Mouse (Mus musculus) forebrain, embryonic 13.5 days (tissue): ENCODE measurements around the gene Nphp3. TPM values are rescaled to one million over a fixed set of nuclear protein-coding genes. Genes with fewer than 3 reads are reported as not detected.
A peak's percentile ranks its signal among the peaks of the same experiment; 100 is the strongest.

ENCODE experiments used
- ATAC-seq: fragments of 200-750 bp; cut with Nextera tagmentation; 2 replicates; pipeline ENCODE4 v1.8.0; 2017
- H3K27ac ChIP-seq: fragments of 300-500 bp; sonication (generic); 2 replicates; pipeline ENCODE4 v1.5.1; 2015; ENCODE audit warnings: inconsistent platforms, mild to moderate bottlenecking, moderate library complexity
- H3K27me3 ChIP-seq: fragments of 300-500 bp; sonication (generic); 2 replicates; pipeline ENCODE4 v1.6.1; 2015; ENCODE audit warnings: mild to moderate bottlenecking, inconsistent platforms
- H3K36me3 ChIP-seq: fragments of 300-500 bp; sonication (generic); 2 replicates; pipeline ENCODE4 v1.6.1; 2015; ENCODE audit warnings: mild to moderate bottlenecking, inconsistent platforms; ENCODE audit not compliant: poor library complexity, severe bottlenecking
- H3K4me1 ChIP-seq: fragments of 300-500 bp; sonication (generic); 2 replicates; pipeline ENCODE4 v1.6.1; 2015; ENCODE audit warnings: inconsistent platforms
- H3K4me2 ChIP-seq: fragments of 300-500 bp; sonication (generic); 2 replicates; pipeline ENCODE4 v1.6.1; 2015; ENCODE audit warnings: inconsistent platforms, mild to moderate bottlenecking, moderate library complexity
- H3K4me3 ChIP-seq: fragments of 300-500 bp; sonication (generic); 2 replicates; pipeline ENCODE4 v1.5.1; 2015; ENCODE audit warnings: mild to moderate bottlenecking, inconsistent platforms
- H3K9ac ChIP-seq: fragments of 300-500 bp; sonication (generic); 2 replicates; pipeline ENCODE4 v1.6.1; 2015; ENCODE audit warnings: mild to moderate bottlenecking, inconsistent platforms
- H3K9me3 ChIP-seq: fragments of 300-500 bp; sonication (generic); replicated peaks from 2 replicates; pipeline ENCODE4 v1.6.1; 2016; ENCODE audit warnings: inconsistent platforms
- WGBS: fragments of 180-500 bp; shearing (Covaris S2); methylation state at CpG from one replicate; pipeline ENCODE4 v1.1.7; 2015; 5-methylcytosine and 5-hydroxymethylcytosine counted together
- polyA plus RNA-seq: library from polyadenylated mRNA; unstranded; fragments of >200 nt; fragmentation: Nextera tagmentation; extraction: Ambion mirVana; gene quantifications from 2 replicates; pipeline ENCODE4 v1.2.1, GENCODE M21; 2015

Gene Nphp3
- polyA plus RNA-seq, 1 experiment from 2014 or later = 2.9 TPM

GRCm38 (mm10) chr9:104035261-104036015, 33.1 kb downstream of the Nphp3 start:
- H3K27ac ChIP-seq = no peak overlapping the region
- H3K27me3 ChIP-seq = no peaks in the 10 kb centered on the region
- H3K9me3 ChIP-seq = no peaks in the 10 kb centered on the region
- peaks cover 21% of the 10 kb centered on the region for H3K36me3 ChIP-seq
- no peak overlapping the region for H3K9ac ChIP-seq
- H3K4me3 ChIP-seq = no peak overlapping the region
- 49% methylated on average over 24 of the region's 24 CpGs for WGBS
- no peak overlapping the region for H3K4me2 ChIP-seq
- no peaks in the 10 kb centered on the region for H3K4me1 ChIP-seq
- ATAC-seq = 0 out of 2 replicates have a peak, but pooled peaks have one; percentile 50

GRCm38 (mm10) chr9:104038266-104038665, 35.9 kb downstream of the Nphp3 start:
- peaks cover 18% of the 10 kb centered on the region for H3K36me3 ChIP-seq

DNA sequence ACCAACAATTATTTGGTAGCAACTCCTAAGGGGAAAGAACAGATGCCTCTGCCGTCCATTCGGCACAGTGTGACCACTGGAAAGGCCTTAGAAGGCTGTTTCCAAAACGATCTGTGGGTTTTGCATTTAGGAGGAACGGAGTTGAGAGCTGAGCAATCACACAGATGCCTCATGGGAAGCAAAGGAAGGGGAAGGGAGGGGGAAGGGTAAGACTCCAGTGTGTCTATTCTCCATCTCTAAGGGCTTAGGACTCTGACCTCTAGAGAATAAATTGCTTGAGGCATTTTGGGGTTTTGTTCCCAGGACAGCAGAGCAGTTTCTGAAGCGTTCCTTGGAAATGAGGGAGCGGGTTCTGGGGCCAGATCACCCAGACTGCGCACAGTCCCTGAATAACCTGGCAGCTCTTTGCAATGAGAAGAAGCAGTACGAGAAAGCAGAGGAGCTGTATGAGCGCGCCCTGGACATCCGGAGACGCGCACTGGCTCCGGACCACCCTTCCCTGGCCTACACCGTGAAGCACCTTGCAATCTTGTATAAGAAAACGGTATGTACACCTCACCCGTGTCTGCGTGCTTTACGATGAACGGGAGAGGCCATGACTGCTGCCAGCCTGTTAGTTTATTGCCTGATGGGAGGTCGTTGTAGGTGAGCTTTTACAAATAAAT, 36.8 kb downstream of the Nphp3 start:
- H3K4me2 ChIP-seq = no peak overlapping the region
- H3K27ac ChIP-seq = no peak overlapping the region
- no peaks in the 10 kb centered on the region for H3K9me3 ChIP-seq
- H3K9ac ChIP-seq = no peak overlapping the region
- 93% methylated on average over 21 of the region's 21 CpGs for WGBS
- H3K4me1 ChIP-seq = no peaks in the 10 kb centered on the region
- H3K4me3 ChIP-seq = no peak overlapping the region
- no peak for ATAC-seq
- peaks cover 20% of the 10 kb centered on the region for H3K36me3 ChIP-seq
- H3K27me3 ChIP-seq = no peaks in the 10 kb centered on the region

More at GRCm38 (mm10) chr9:104038266-104038665, 35.9 kb downstream of the Nphp3 start:
- Histone ChIP-seq H3K4me1 (no peaks in the 10 kb centered on the region), H3K27ac (no peak overlapping the region), H3K4me3 (no peak overlapping the region), H3K4me2 (no peak overlapping the region), H3K9me3 (no peaks in the 10 kb centered on the region), H3K27me3 (no peaks in the 10 kb centered on the region), H3K9ac (no peak overlapping the region)
- 90% methylated on average over 13 of the region's 13 CpGs for WGBS
- ATAC-seq = no peak

DNA sequence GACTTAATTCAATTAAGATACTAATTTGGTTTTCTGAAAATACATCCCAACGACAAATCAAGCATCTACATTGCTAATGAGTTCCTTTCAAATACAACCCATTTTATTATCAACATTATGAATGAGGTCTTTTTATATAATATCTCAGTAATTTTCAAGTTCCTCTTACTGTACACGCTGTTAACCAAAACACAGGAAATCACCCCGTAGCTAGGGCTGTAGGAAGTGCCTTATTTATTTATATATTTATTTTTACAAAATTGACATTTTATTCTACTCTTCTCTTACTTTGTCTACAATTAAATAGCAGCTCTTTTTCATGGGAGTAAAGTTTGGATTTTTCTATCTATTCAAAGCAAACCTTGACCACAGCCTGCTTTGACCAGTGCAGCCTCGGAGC, 37.4 kb downstream of the Nphp3 start:
- Histone ChIP-seq H3K4me2 (no peak overlapping the region), H3K4me3 (no peak overlapping the region), H3K36me3 (peaks cover 22% of the 10 kb centered on the region), H3K9me3 (no peaks in the 10 kb centered on the region), H3K27ac (no peak overlapping the region), H3K27me3 (no peaks in the 10 kb centered on the region), H3K9ac (no peak overlapping the region), H3K4me1 (no peaks in the 10 kb centered on the region)
- ATAC-seq = no peak
- 93% methylated on average over 4 of the region's 4 CpGs for WGBS

DNA sequence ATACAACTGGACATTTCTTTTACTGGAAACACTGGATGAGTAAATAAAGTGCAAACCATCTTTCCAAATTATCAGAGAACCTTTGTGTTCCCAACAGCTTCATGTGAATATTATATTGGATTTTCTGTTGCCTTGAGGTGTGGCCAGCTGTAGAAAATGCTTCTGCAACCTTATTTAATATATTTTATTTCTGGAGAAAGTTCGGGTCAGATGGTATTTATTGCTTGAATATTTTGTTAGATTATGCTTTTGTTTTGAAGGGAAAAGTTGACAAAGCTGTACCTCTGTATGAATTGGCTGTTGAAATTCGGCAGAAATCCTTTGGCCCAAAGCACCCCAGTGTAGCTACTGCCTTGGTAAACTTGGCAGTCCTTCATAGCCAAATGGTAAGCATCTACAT, 38.0 kb downstream of the Nphp3 start, which contains the start of gene Gm28305:
Gm28305 (plus strand) TSS at position 301 of the 400 bp plus-strand sequence.
- 69% methylated on average over 2 of the region's 2 CpGs for WGBS
- no peak within 1 kb of the TSS for H3K4me3 ChIP-seq
- H3K27ac ChIP-seq = no peak within 1 kb of the TSS
- peaks cover 26% of the 10 kb centered on the region for H3K36me3 ChIP-seq
- H3K27me3 ChIP-seq = no peaks in the 10 kb centered on the region
- H3K9ac ChIP-seq = no peak within 1 kb of the TSS
- H3K4me1 ChIP-seq = no peaks in the 10 kb centered on the region
- no peak for ATAC-seq
- no peak within 1 kb of the TSS for H3K4me2 ChIP-seq
- H3K9me3 ChIP-seq = no peaks in the 10 kb centered on the region

- Histone ChIP-seq H3K36me3 (peaks cover 38% of the 10 kb centered on the region), H3K4me1 (no peaks in the 10 kb centered on the region), H3K9me3 (no peaks in the 10 kb centered on the region), H3K4me2 (no peak overlapping the region), H3K27me3 (no peaks in the 10 kb centered on the region), H3K9ac (no peak overlapping the region), H3K4me3 (no peak overlapping the region), H3K27ac (no peak overlapping the region)
- ATAC-seq = no peak
- WGBS = 89% methylated on average over 4 of the region's 4 CpGs
Observed at GRCm38 (mm10) chr9:104043676-104044075, 41.3 kb downstream of the Nphp3 start.

- no peak overlapping the region for H3K27ac ChIP-seq
- no peaks in the 10 kb centered on the region for H3K9me3 ChIP-seq
- no peaks in the 10 kb centered on the region for H3K4me1 ChIP-seq
- no peak overlapping the region for H3K4me3 ChIP-seq
- H3K4me2 ChIP-seq = no peak overlapping the region
- no peak for ATAC-seq
- H3K36me3 ChIP-seq = peaks cover 95% of the 10 kb centered on the region
- H3K9ac ChIP-seq = no peak overlapping the region
- no peaks in the 10 kb centered on the region for H3K27me3 ChIP-seq
- WGBS = 92% methylated on average over 6 of the region's 6 CpGs
Observed at GRCm38 (mm10) chr9:104051028-104051427, 48.7 kb downstream of the Nphp3 start.

DNA sequence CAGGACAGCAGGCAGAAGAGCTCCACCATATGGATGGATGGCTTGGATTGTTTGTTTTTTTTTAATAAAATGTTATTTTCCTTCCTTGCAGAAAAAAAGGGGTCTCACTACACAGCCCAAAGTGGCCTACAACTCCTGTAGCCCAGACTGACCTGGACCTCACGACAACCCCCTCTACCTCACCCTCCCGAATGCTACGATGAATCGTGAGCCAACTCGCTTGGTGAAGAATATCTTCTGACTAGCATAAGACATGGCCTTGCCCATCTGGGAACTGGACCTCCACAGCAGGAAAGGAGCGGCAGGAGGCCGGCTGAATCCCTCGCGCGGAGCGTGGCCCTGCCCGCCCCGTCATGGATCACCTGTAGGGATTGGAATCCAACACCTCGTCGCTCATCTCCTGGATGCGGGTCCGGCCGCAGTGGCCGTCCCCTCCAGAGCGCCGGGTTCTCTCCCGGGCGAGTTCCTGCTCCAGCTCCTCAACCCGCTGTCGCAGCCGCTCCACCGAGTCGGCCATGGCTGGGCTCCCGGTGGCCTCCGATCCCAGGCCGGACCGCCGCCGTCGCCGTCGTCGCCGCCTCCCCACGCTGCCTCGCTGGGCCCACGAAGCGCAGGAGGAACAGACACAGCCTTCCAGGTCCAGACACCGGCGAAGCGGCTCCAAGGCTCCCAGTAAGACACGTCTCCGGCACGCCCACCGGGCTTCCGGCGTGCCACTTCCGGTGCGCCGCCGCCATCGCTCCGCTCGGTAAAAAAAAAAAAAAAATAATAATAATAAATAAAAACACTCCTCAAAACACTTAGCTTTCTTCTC, 60.3 kb downstream of the Nphp3 start, which contains the start of gene Uba5:
Uba5 (minus strand) TSS at position 705 of the 814 bp plus-strand sequence.
- Histone ChIP-seq H3K27ac (peak within 1 kb of the TSS; percentile 57), H3K27me3 (no peaks in the 10 kb centered on the region)
- peak; percentile 81 for ATAC-seq

GRCm38 (mm10) chr9:104063244-104063961, 61.1 kb downstream of the Nphp3 start, which contains the start of gene Acad11:
Gene Acad11, plus strand, starts transcription at chr9:104063377.
- 0% methylated on average over 25 of the region's 30 CpGs for WGBS
- H3K4me2 ChIP-seq = peak within 1 kb of the TSS; percentile 95

More for the DNA sequence above, 60.3 kb downstream of the Nphp3 start, which contains the start of gene Uba5:
- Histone ChIP-seq H3K4me2 (peak within 1 kb of the TSS; percentile 95), H3K36me3 (peaks cover 25% of the 10 kb centered on the region), H3K9ac (peak within 1 kb of the TSS; percentile 89), H3K4me1 (peaks cover 21% of the 10 kb centered on the region), H3K4me3 (peak within 1 kb of the TSS; percentile 98), H3K9me3 (no peaks in the 10 kb centered on the region)
- WGBS = 1% methylated on average over 59 of the region's 59 CpGs

GRCm38 (mm10) chr9:104064571-104064970, 62.2 kb downstream of the Nphp3 start:
- 23% methylated on average over 1 of the region's 1 CpGs for WGBS
- Histone ChIP-seq H3K9me3 (no peaks in the 10 kb centered on the region), H3K4me1 (peaks cover 21% of the 10 kb centered on the region), H3K9ac (no peak overlapping the region), H3K27ac (no peak overlapping the region), H3K36me3 (peaks cover 16% of the 10 kb centered on the region), H3K4me2 (no peak overlapping the region), H3K4me3 (no peak overlapping the region), H3K27me3 (no peaks in the 10 kb centered on the region)
- ATAC-seq = no peak

More at GRCm38 (mm10) chr9:104063244-104063961, 61.1 kb downstream of the Nphp3 start, which contains the start of gene Acad11:
- Histone ChIP-seq H3K27me3 (no peaks in the 10 kb centered on the region), H3K27ac (peak within 1 kb of the TSS; percentile 57), H3K36me3 (peaks cover 17% of the 10 kb centered on the region), H3K4me3 (peak within 1 kb of the TSS; percentile 98), H3K9me3 (no peaks in the 10 kb centered on the region), H3K9ac (peak within 1 kb of the TSS; percentile 89), H3K4me1 (peaks cover 21% of the 10 kb centered on the region)
- peak; percentile 98 for ATAC-seq

GRCm38 (mm10) chr9:104070241-104070640, 67.9 kb downstream of the Nphp3 start:
- Histone ChIP-seq H3K36me3 (no peaks in the 10 kb centered on the region), H3K27ac (no peak overlapping the region), H3K4me3 (no peak overlapping the region), H3K27me3 (no peaks in the 10 kb centered on the region), H3K9me3 (no peaks in the 10 kb centered on the region), H3K9ac (no peak overlapping the region), H3K4me2 (no peak overlapping the region), H3K4me1 (no peaks in the 10 kb centered on the region)
- WGBS = 93% methylated on average over 4 of the region's 4 CpGs
- no peak for ATAC-seq
